Mouse (Mus musculus): ENCODE data around the gene Prss40.

Gene Prss40

GRCm38 (mm10) chr1:34560843-34561242 is at the start of gene Prss40:
Prss40 (minus strand) TSS chr1:34560943.
- no peak for DNase-seq (ENCODE audit: low read depth)

GRCm38 (mm10) chr1:34602363-34602762 is 41.6 kb upstream of the Prss40 start:
- peak; percentile 82 for DNase-seq (ENCODE audit: low read depth)

GRCm38 (mm10) chr1:34601323-34602047 is 40.7 kb upstream of the Prss40 start:
- no peak for DNase-seq (ENCODE audit: low read depth)

GRCm38 (mm10) chr1:34600000-34600399 is 39.3 kb upstream of the Prss40 start:
- DNase-seq (ENCODE audit: low read depth) = no peak

GRCm38 (mm10) chr1:34587298-34588096 is 26.8 kb upstream of the Prss40 start:
- DNase-seq (ENCODE audit: low read depth) = no peak

- DNase-seq (ENCODE audit: low read depth) = no peak
Measured at GRCm38 (mm10) chr1:34584736-34585135, 24.0 kb upstream of the Prss40 start.

- peak; percentile 15 for DNase-seq (ENCODE audit: low read depth)
Measured at GRCm38 (mm10) chr1:34583821-34584263, 23.1 kb upstream of the Prss40 start.

GRCm38 (mm10) chr1:34582218-34582617 is 21.5 kb upstream of the Prss40 start:
- no peak for DNase-seq (ENCODE audit: low read depth)

GRCm38 (mm10) chr1:34579782-34580356 is 19.1 kb upstream of the Prss40 start:
- no peak for DNase-seq (ENCODE audit: low read depth)

- DNase-seq (ENCODE audit: low read depth) = peak; percentile 13
Measured at GRCm38 (mm10) chr1:34578851-34579781, 18.4 kb upstream of the Prss40 start, which contains the start of gene Amer3. Amer3 (plus strand) TSS chr1:34579657.

GRCm38 (mm10) chr1:34573221-34573620 is 12.5 kb upstream of the Prss40 start:
- no peak for DNase-seq (ENCODE audit: low read depth)

- DNase-seq (ENCODE audit: low read depth) = no peak
Measured at GRCm38 (mm10) chr1:34571431-34571830, 10.7 kb upstream of the Prss40 start.

GRCm38 (mm10) chr1:34569876-34570275 is 9.1 kb upstream of the Prss40 start:
- DNase-seq (ENCODE audit: low read depth) = no peak

- no peak for DNase-seq (ENCODE audit: low read depth)
Measured at GRCm38 (mm10) chr1:34568120-34568519, 7.4 kb upstream of the Prss40 start.

- DNase-seq (ENCODE audit: low read depth) = no peak
Measured at GRCm38 (mm10) chr1:34564383-34565045, 3.8 kb upstream of the Prss40 start.

GRCm38 (mm10) chr1:34554275-34554674 is 6.5 kb downstream of the Prss40 start:
- no peak for DNase-seq (ENCODE audit: low read depth)

- DNase-seq (ENCODE audit: low read depth) = no peak
Measured at GRCm38 (mm10) chr1:34553690-34554089, 7.1 kb downstream of the Prss40 start.

- DNase-seq (ENCODE audit: low read depth) = no peak
Measured at GRCm38 (mm10) chr1:34547074-34547473, 13.7 kb downstream of the Prss40 start.

GRCm38 (mm10) chr1:34536767-34537485 is 23.8 kb downstream of the Prss40 start:
- DNase-seq (ENCODE audit: low read depth) = no peak

GRCm38 (mm10) chr1:34536291-34536766 is 24.4 kb downstream of the Prss40 start:
- no peak for DNase-seq (ENCODE audit: low read depth)

All from naive thymus-derived CD4-positive, alpha-beta T cell, adult 2 months (primary cell).